Mouse (Mus musculus) G1E (cell line): ENCODE data around the gene Fam186b.

Experiments used
- CTCF ChIP-seq: IDR thresholded peaks from 2 replicates; pipeline ENCODE4 v1.5.1; 2012; ENCODE audit warnings: low read depth, low read length, inconsistent platforms, mixed read lengths
- GATA1 ChIP-seq: IDR thresholded peaks from 2 replicates; pipeline ENCODE4 v1.6.1; 2012; ENCODE audit warnings: borderline replicate concordance, low read length, inconsistent platforms, mixed read lengths
- POLR2AphosphoS5 ChIP-seq: IDR thresholded peaks from 2 replicates; pipeline ENCODE4 v1.6.1; 2012; ENCODE audit warnings: low read depth, low read length, inconsistent platforms; ENCODE audit not compliant: insufficient replicate concordance
- TAL1 ChIP-seq: conservative IDR thresholded peaks from 2 replicates; pipeline ENCODE4 v1.6.1; 2012; ENCODE audit warnings: low read depth, low read length, inconsistent platforms, mixed read lengths

DNA sequence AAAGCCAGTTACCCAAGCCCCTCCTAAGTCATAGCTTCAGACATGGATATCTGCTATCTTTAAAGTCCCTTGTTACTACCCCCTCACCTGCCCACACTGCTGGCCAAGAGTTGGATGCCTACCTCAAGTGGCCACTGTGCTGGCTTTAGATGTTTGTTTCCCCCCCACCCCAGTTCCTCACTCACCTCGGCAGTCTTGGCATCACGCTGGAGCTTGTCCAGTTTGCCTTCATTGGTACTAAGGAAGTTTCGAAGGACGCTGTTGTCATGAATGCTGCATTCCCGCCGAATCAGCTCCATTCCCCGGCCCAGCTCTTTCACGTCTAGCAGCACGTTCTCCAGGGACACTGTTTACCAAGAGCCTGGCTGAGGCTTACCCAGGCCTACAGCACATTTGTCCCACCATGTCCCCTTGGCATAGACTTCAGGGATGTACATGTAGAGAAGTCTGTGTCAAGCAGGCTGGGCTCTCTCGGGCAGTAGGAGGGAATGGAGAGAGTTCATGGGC is 24.5 kb upstream of the Fam186b start:
- TF ChIP-seq CTCF = no peak
- no peak for TF ChIP-seq GATA1
- TF ChIP-seq TAL1 = no peak
- no peak for TF ChIP-seq POLR2AphosphoS5
